Mouse (Mus musculus) small intestine, adult 2 months (tissue): Measurements from ENCODE around the gene Baiap3.

Experiments used
- CTCF ChIP-seq: fragments of 200-500 bp; IDR thresholded peaks from 2 replicates; pipeline ENCODE4 v1.5.1; 2012; ENCODE audit warnings: low read depth, mild to moderate bottlenecking, control low read depth, inconsistent platforms, low read length, moderate library complexity, mixed read lengths; ENCODE audit not compliant: insufficient replicate concordance, insufficient read length; ENCODE audit errors: extremely low read depth
- POLR2A ChIP-seq: fragments of 200-500 bp; IDR thresholded peaks from 2 replicates; pipeline ENCODE4 v1.6.1; 2012; ENCODE audit warnings: low read depth, mild to moderate bottlenecking, control low read depth, inconsistent platforms, low read length, moderate library complexity

DNA sequence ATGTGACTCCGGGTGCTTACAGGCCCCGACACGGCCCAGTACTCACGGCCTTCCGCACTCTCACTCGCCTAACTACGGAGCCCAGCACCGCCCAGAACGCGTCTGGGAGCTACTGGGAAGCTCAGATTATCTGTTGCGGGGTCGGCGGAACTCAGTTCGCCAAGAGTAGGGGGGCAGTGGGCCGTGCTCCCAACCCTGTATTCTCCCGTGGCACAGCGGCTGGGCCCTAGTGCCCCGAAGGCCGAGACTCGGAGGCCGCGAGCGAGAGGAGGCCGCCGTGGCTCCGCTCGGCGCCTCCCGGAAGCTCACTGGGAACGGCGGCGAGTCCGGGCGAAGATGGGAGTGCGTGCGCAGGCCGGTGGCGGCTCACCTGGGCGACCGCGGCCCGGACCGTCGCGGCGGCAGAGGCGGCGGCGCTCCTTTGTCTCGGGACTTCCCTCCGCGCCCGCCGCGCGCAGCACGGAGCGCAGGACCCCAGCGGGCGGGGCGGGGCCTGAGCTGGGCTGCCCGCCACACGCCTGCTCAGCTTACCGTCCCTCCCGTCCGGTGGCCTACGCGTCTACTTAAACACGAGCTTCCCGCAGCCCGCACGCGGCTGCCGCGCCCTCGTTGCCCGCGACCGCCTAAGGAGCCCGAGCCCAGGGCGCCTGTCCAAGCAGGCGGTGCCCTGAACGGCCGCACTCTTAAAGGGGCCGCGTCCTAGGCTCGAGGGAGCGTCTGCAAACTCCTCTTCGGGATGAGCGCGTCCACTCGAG is 17.0 kb upstream of the Baiap3 start:
- TF ChIP-seq POLR2A, result no peak; the same call in none of the 2 replicates
- no peak for TF ChIP-seq CTCF
